Mouse (Mus musculus) liver, postnatal 0 days (tissue): ENCODE measurements around the gene Gata2. TPM values are rescaled to one million over a fixed set of nuclear protein-coding genes. Genes with fewer than 3 reads are reported as not detected.

Experiments used
- ATAC-seq: fragments of 200-750 bp; cut with Nextera tagmentation; 2 replicates; pipeline ENCODE4 v1.8.0; 2017; ENCODE audit warnings: mild to moderate bottlenecking, moderate library complexity
- DNase-seq: peaks from one replicate; pipeline ENCODE4 v3.0.0-alpha.2; 2016
- H3K27ac ChIP-seq: fragments of 300-500 bp; sonication (generic); 2 replicates; pipeline ENCODE4 v1.5.1; 2014; ENCODE audit warnings: antibody characterized with exemption, moderate library complexity, mild to moderate bottlenecking, low read depth
- H3K27me3 ChIP-seq: fragments of 300-500 bp; sonication (generic); 2 replicates; pipeline ENCODE4 v1.6.1; 2014; ENCODE audit warnings: low read length, control low read depth, mixed read lengths; ENCODE audit not compliant: insufficient read depth
- H3K36me3 ChIP-seq: fragments of 300-500 bp; sonication (generic); replicated peaks from 2 replicates; pipeline ENCODE4 v1.6.1; 2014; ENCODE audit warnings: mild to moderate bottlenecking, control low read depth, low read length, moderate library complexity, mixed read lengths; ENCODE audit not compliant: insufficient read depth
- H3K4me1 ChIP-seq: fragments of 300-500 bp; sonication (generic); 2 replicates; pipeline ENCODE4 v1.6.1; 2014; ENCODE audit warnings: antibody characterized with exemption, mild to moderate bottlenecking, control low read depth; ENCODE audit not compliant: insufficient read depth
- H3K4me2 ChIP-seq: fragments of 300-500 bp; sonication (generic); 2 replicates; pipeline ENCODE4 v1.6.1; 2014; ENCODE audit warnings: low read depth, mild to moderate bottlenecking, low read length, moderate library complexity, mixed read lengths
- H3K4me3 ChIP-seq: fragments of 300-500 bp; sonication (generic); 2 replicates; pipeline ENCODE4 v1.5.1; 2014; ENCODE audit warnings: low read depth, low read length
- H3K9ac ChIP-seq: fragments of 300-500 bp; sonication (generic); replicated peaks from 2 replicates; pipeline ENCODE4 v1.6.1; 2014; ENCODE audit warnings: mild to moderate bottlenecking, moderate library complexity
- H3K9me3 ChIP-seq: fragments of 300-500 bp; sonication (generic); 2 replicates; pipeline ENCODE4 v1.6.1; 2016; ENCODE audit warnings: mild to moderate bottlenecking, control low read depth, low read length, mixed read lengths
- CTCF ChIP-seq: sonication (generic); IDR thresholded peaks from 2 replicates; pipeline ENCODE4 v1.5.1; 2016; ENCODE audit warnings: antibody characterized with exemption, low read depth
- EP300 ChIP-seq: IDR thresholded peaks from 2 replicates; pipeline ENCODE4 v1.6.1; 2016; ENCODE audit warnings: antibody characterized with exemption, low read depth, mild to moderate bottlenecking
- WGBS: fragments of 180-500 bp; shearing (Covaris S2); extraction: QIAGEN DNeasy Blood & Tissue Kit; methylation state at CpG from one replicate; pipeline ENCODE4 v1.1.7; 2014; ENCODE audit not compliant: insufficient replicate concordance; 5-methylcytosine and 5-hydroxymethylcytosine counted together
- polyA plus RNA-seq: library from polyadenylated mRNA; unstranded; fragments of >200 nt; fragmentation: Nextera tagmentation; extraction: Ambion mirVana; gene quantifications from 2 replicates; pipeline ENCODE4 v1.2.1, GENCODE M21; 2015

The Gata2 gene
- polyA plus RNA-seq, 1 experiment from 2014 or later = 4.1 TPM

DNA sequence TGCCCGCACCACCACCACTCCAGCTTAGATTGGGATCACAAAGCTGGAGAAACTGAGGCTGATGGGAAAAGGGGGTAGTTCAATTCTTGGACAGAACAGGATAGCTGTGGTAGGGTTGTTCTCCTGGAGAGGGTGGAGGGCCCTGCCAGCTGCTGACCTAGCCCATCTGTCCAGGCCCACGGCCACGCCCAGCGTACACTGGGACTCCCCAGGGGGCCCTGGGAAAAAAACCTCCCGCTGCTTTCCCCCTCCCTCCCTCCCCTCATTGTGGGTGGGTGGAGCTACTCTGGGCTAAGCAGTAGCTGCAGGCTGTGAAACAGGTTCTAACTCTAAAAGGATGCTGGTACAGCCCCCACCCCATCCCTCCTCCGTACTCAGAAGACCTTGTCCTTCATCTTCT is 22.1 kb downstream of the Gata2 start:
- peaks cover 3% of the 10 kb centered on the region; the same call in 1 of the 2 replicates for H3K9me3 ChIP-seq
- no peak overlapping the region for H3K9ac ChIP-seq
- H3K27me3 ChIP-seq = no peaks in the 10 kb centered on the region
- no peaks in the 10 kb centered on the region for H3K36me3 ChIP-seq
- H3K27ac ChIP-seq = no peak overlapping the region
- WGBS = 59% methylated on average over 6 of the region's 6 CpGs
- DNase-seq (no peak), ATAC-seq (no peak)
- no peak overlapping the region for H3K4me3 ChIP-seq
- TF ChIP-seq EP300 (no peak), CTCF (no peak)
- H3K4me1 ChIP-seq = no peaks in the 10 kb centered on the region
- H3K4me2 ChIP-seq = no peak overlapping the region

DNA sequence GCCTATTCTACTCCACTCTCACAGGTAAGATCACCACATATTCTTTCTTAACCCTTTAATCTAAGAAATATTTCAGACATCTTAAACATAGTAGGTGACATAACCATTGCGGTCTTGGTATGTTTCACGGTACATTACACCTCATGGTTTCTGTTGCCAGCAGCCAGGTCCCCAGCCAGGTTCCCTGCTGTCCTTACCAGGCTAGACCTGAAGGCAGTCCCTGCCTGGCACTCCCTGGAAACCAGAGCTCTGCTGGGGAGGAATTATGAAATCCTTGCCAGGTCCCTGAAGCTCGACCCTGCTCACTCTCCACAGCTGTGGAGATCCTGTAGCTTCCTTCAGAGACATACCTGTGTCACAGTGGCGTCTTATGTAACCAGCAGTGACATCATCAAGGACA is 22.5 kb downstream of the Gata2 start:
- ATAC-seq (no peak), DNase-seq (no peak)
- Histone ChIP-seq H3K4me1 (no peaks in the 10 kb centered on the region), H3K4me3 (no peak overlapping the region), H3K27me3 (no peaks in the 10 kb centered on the region), H3K27ac (no peak overlapping the region), H3K36me3 (no peaks in the 10 kb centered on the region), H3K9ac (no peak overlapping the region), H3K9me3 (peaks cover 3% of the 10 kb centered on the region; the same call in 1 of the 2 replicates), H3K4me2 (no peak overlapping the region)
- WGBS = 75% methylated on average over 4 of the region's 4 CpGs
- TF ChIP-seq CTCF (no peak), EP300 (no peak)

DNA sequence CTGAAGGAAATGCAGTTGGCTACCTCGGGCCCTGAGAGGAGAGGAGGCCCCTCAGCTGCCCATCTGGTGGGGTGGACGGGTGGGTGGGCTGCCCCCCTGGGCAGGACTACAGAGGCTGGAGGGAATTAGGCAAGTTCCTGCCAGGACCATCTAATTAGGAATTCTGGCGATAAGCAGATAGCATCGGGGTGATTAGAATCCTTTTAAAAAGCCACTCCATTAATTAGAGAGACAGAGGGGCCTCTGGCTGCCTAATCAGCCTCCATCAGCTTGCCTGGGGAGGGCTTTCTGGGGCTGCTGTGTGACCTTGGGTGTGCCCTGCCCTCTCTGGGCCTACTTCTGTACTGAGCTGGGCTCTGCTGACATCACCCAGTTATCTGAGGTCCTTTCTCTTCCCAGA is 25.4 kb downstream of the Gata2 start:
- Histone ChIP-seq H3K36me3 (no peaks in the 10 kb centered on the region), H3K4me1 (no peaks in the 10 kb centered on the region), H3K27ac (no peak overlapping the region), H3K4me2 (no peak overlapping the region), H3K9ac (no peak overlapping the region), H3K9me3 (peaks cover 3% of the 10 kb centered on the region; the same call in 1 of the 2 replicates), H3K4me3 (no peak overlapping the region), H3K27me3 (no peaks in the 10 kb centered on the region)
- TF ChIP-seq EP300 = no peak
- TF ChIP-seq CTCF = no peak
- WGBS = 34% methylated on average over 4 of the region's 4 CpGs
- ATAC-seq (no peak), DNase-seq (no peak)

DNA sequence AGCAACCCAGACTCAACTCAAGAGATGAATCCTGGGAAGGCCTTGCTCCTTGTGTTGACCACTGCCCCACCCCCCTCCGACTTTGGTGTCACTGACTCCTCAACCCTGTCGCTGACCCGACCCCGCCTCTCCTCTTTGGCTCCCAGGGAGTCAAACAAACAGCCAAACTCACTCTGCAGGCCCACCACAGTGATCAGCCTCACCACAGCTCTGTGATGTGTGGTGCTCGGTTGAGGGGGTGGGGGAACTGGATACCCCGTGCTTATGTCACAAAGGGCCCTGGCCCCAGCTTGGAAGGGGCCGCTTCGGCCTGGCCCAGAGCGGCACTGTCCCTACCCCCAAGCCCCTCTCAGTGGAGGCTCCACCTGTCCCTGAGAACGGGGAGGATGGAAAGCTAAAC is 28.3 kb downstream of the Gata2 start, which contains the start of gene Dnajb8:
TSS of gene Dnajb8 (plus strand) at position 301 of the 400 bp plus-strand sequence.
- no peak for ATAC-seq
- DNase-seq = no peak
- no peak within 1 kb of the TSS for H3K4me2 ChIP-seq
- no peaks in the 10 kb centered on the region for H3K4me1 ChIP-seq
- H3K4me3 ChIP-seq = no peak within 1 kb of the TSS
- H3K9me3 ChIP-seq = peaks cover 3% of the 10 kb centered on the region; the same call in 1 of the 2 replicates
- no peak within 1 kb of the TSS for H3K9ac ChIP-seq
- H3K36me3 ChIP-seq = no peaks in the 10 kb centered on the region
- no peaks in the 10 kb centered on the region for H3K27me3 ChIP-seq
- H3K27ac ChIP-seq = no peak within 1 kb of the TSS
- TF ChIP-seq EP300 = no peak
- WGBS = 49% methylated on average over 10 of the region's 10 CpGs

DNA sequence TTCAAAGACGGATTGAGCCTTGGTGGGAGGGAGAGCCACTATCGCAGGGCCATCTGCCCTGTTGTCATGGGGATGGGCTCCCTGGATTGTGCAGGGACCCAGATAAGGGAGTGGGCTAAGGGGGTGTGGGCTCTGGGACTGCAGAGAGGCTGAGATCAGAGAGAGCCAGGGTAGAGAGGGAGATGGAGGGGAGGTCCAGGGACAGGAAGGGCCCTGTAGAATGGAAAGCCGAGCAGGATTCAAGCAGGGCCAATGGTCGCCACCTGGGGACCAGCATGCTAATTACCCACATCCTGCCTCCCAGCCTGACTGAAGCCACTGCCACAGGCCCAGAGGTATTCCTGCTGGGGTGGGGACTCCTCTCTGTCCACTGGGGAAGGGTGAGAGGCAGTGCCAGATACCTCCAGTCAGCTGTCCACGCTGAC is 32.9 kb downstream of the Gata2 start:
- Histone ChIP-seq H3K27me3 (peaks cover 13% of the 10 kb centered on the region; the same call in 1 of the 2 replicates), H3K4me3 (no peak overlapping the region), H3K9ac (no peak overlapping the region), H3K36me3 (no peaks in the 10 kb centered on the region), H3K9me3 (no peaks in the 10 kb centered on the region), H3K27ac (no peak overlapping the region), H3K4me2 (no peak overlapping the region), H3K4me1 (no peaks in the 10 kb centered on the region)
- no peak for DNase-seq
- WGBS = 34% methylated on average over 5 of the region's 5 CpGs
- no peak for ATAC-seq
- TF ChIP-seq CTCF = no peak
- no peak for TF ChIP-seq EP300

DNA sequence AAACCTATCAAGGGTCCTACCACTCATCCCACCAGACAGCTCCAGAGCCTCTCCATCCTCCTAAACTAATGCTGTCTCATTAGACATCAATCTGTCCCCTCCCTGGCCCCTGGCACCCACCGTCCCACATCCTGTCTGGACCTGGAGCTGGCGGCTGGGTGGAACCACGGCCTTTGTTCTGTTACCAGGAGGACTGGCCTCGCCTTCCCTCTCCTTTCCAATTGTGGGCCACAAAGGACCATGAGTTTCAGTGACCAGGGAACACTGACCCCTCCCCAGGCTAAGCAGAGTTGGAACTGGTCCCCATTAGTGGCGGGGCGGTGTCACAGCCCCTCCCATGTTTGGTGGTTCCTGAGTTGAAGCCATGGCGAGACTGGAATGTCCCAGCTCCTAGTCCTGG is 33.8 kb downstream of the Gata2 start:
- no peak for DNase-seq
- no peak for ATAC-seq
- Histone ChIP-seq H3K27me3 (peaks cover 13% of the 10 kb centered on the region; the same call in 1 of the 2 replicates), H3K9me3 (no peaks in the 10 kb centered on the region), H3K27ac (no peak overlapping the region), H3K36me3 (no peaks in the 10 kb centered on the region), H3K4me3 (no peak overlapping the region), H3K4me1 (no peaks in the 10 kb centered on the region), H3K4me2 (no peak overlapping the region), H3K9ac (no peak overlapping the region)
- TF ChIP-seq EP300 (no peak), CTCF (no peak)
- 66% methylated on average over 7 of the region's 7 CpGs for WGBS

DNA sequence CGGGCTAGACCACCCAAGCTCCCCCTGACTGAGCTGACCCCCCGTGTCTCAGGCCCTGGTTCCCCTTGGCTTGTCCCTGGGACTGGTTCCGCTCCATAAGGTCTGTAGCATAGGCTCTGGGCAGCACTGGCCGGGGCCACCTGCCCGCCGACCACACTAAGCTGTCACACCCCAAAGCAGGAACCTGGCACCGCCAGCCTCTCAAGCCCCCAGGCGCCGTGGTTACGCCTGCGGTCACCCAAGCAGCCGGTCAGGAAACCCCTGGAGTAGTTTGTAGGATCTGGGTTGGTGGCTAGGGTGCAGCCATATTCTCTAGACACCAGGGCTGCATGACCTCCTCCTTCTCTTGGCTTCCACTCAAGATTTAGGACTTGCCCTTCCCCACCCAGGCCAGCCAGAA is 35.5 kb downstream of the Gata2 start:
- Histone ChIP-seq H3K4me2 (no peak overlapping the region), H3K9ac (no peak overlapping the region), H3K9me3 (no peaks in the 10 kb centered on the region), H3K36me3 (no peaks in the 10 kb centered on the region), H3K4me1 (no peaks in the 10 kb centered on the region), H3K27ac (no peak overlapping the region), H3K4me3 (no peak overlapping the region), H3K27me3 (peaks cover 18% of the 10 kb centered on the region; the same call in 1 of the 2 replicates)
- TF ChIP-seq CTCF (no peak), EP300 (no peak)
- DNase-seq = no peak
- no peak for ATAC-seq
- 50% methylated on average over 12 of the region's 12 CpGs for WGBS
